Mouse (Mus musculus) E14TG2a.4 (cell line): Measurements from ENCODE around the gene Aff4.

Experiments
- CTCF ChIP-seq: conservative IDR thresholded peaks from 2 replicates; pipeline ENCODE4 v1.5.1; 2014; ENCODE audit warnings: low read length
- NANOG ChIP-seq: IDR thresholded peaks from 2 replicates; pipeline ENCODE4 v1.6.1; 2014; ENCODE audit warnings: borderline replicate concordance, low read length, mixed read lengths
- POU5F1 ChIP-seq: IDR thresholded peaks from 2 replicates; pipeline ENCODE4 v1.6.1; 2014; ENCODE audit warnings: low read length, borderline replicate concordance

DNA sequence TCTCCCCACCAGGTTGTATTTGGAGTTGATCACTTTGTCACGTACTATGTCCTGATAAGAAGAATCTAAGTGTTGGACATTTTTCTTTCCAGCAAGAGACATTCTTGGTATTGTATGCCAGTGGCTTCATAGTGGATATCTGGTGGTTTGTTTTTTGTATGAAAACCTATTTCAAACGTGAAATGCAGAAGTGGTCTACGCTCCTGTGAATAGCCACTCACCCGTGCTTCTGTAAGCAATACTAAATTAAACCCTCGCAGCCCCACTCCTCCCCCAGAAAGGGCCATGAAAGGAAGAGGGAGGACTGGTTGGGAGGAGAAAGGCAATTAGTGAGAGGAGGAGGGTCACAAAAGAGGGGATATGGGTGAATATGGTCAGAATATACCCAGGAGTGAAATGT is 7.9 kb upstream of the Aff4 start:
- TF ChIP-seq CTCF (no peak), POU5F1 (no peak), NANOG (no peak)
